Mouse (Mus musculus) ES-E14 (cell line): ENCODE data around the gene Rcbtb2.

Experiments
- HCFC1 ChIP-seq: IDR thresholded peaks from 2 replicates; pipeline ENCODE4 v1.6.1; 2012; ENCODE audit warnings: low read length, inconsistent platforms, borderline replicate concordance; ENCODE audit not compliant: insufficient read depth
- MAFK ChIP-seq: IDR thresholded peaks from 2 replicates; pipeline ENCODE4 v1.6.1; 2014; ENCODE audit warnings: mild to moderate bottlenecking, low read depth, low read length, inconsistent platforms; ENCODE audit not compliant: insufficient read depth

DNA sequence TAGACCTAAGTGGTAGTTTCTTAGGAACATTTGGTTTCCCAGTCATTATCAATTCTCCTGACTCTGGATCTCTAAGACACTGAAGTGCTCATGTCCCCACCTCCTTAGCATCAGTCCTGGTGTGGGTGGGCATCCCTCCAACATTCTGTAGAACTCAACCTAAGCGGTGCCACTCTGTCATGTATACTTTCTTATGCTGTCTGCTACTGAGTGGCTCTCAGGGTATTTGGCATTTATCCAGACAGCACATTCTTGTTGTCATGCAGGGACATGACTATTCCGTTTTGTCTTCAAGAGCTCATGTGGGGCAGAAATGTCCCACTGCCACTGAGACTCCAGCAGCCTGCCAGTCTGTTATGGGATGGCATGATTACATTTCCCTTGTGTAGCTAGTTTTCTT lies 58.3 kb downstream of the Rcbtb2 start:
- TF ChIP-seq HCFC1 (no peak), MAFK (no peak)
